Mouse (Mus musculus) forelimb bud, embryonic 11.5 days (tissue): Measurements from ENCODE around the gene Eif5a.

Experiments used
- DNase-seq: peaks from one replicate; pipeline ENCODE4 v3.0.0-alpha.2; 2012; ENCODE audit warnings: low read depth, low spot score

Gene Eif5a

GRCm38 (mm10) chr11:69876867-69877266 is 44.9 kb downstream of the Eif5a start:
- peak; percentile 83 for DNase-seq

GRCm38 (mm10) chr11:69876186-69876585 is 45.6 kb downstream of the Eif5a start:
- no peak for DNase-seq

- DNase-seq = no peak
Measured at GRCm38 (mm10) chr11:69872451-69872850, 49.3 kb downstream of the Eif5a start.

GRCm38 (mm10) chr11:69871822-69872221 is 49.9 kb downstream of the Eif5a start:
- no peak for DNase-seq

GRCm38 (mm10) chr11:69870289-69871069 is 51.3 kb downstream of the Eif5a start:
- DNase-seq = no peak

GRCm38 (mm10) chr11:69867335-69867734 is 54.4 kb downstream of the Eif5a start:
- no peak for DNase-seq
